Mouse (Mus musculus) forebrain, embryonic 15.5 days (tissue): ENCODE measurements at regions not wholly inside any gene's neighbourhood (a gene's known extent, or its start where the extent isn't known, plus 50 kb on each side); places are given as distances from the start of the nearest gene placed in this dataset.

Source experiments
- ATAC-seq: fragments of 200-750 bp; cut with Nextera tagmentation; replicated peaks from 2 replicates; pipeline ENCODE4 v1.8.0; 2017; ENCODE audit warnings: mild to moderate bottlenecking, moderate TSS enrichment, moderate library complexity
- H3K27ac ChIP-seq: fragments of 300-500 bp; sonication (generic); replicated peaks from 2 replicates; pipeline ENCODE4 v1.5.1; 2015; ENCODE audit warnings: mild to moderate bottlenecking, inconsistent platforms
- H3K27me3 ChIP-seq: fragments of 300-500 bp; sonication (generic); 2 replicates; pipeline ENCODE4 v1.6.1; 2015; ENCODE audit warnings: inconsistent platforms
- H3K36me3 ChIP-seq: fragments of 300-500 bp; sonication (generic); 2 replicates; pipeline ENCODE4 v1.6.1; 2015; ENCODE audit warnings: mild to moderate bottlenecking, inconsistent platforms
- H3K4me1 ChIP-seq: fragments of 300-500 bp; sonication (generic); 2 replicates; pipeline ENCODE4 v1.6.1; 2015; ENCODE audit warnings: inconsistent platforms
- H3K4me2 ChIP-seq: fragments of 300-500 bp; sonication (generic); replicated peaks from 2 replicates; pipeline ENCODE4 v1.6.1; 2015; ENCODE audit warnings: mild to moderate bottlenecking, inconsistent platforms
- H3K4me3 ChIP-seq: fragments of 300-500 bp; sonication (generic); 2 replicates; pipeline ENCODE4 v1.5.1; 2015; ENCODE audit warnings: mild to moderate bottlenecking, inconsistent platforms
- H3K9ac ChIP-seq: fragments of 300-500 bp; sonication (generic); replicated peaks from 2 replicates; pipeline ENCODE4 v1.6.1; 2015; ENCODE audit warnings: mild to moderate bottlenecking, inconsistent platforms
- H3K9me3 ChIP-seq: fragments of 300-500 bp; sonication (generic); 2 replicates; pipeline ENCODE4 v1.6.1; 2016; ENCODE audit warnings: inconsistent platforms
- WGBS: fragments of 180-500 bp; shearing (Covaris S2); methylation state at CpG from one replicate; pipeline ENCODE4 v1.1.7; 2015; ENCODE audit warnings: mixed read lengths; 5-methylcytosine and 5-hydroxymethylcytosine counted together

- no peaks in the 10 kb centered on the region for H3K36me3 ChIP-seq
- no peak overlapping the region for H3K27ac ChIP-seq
- no peak overlapping the region for H3K9ac ChIP-seq
- H3K4me3 ChIP-seq, result no peak overlapping the region
- peaks cover 51% of the 10 kb centered on the region for H3K4me1 ChIP-seq
- H3K27me3 ChIP-seq, result no peaks in the 10 kb centered on the region
- ATAC-seq, result no peak
- no peak overlapping the region for H3K4me2 ChIP-seq
- H3K9me3 ChIP-seq, result no peaks in the 10 kb centered on the region
- WGBS, result 77% methylated on average over 8 of the region's 8 CpGs
These were observed 52.8 kb upstream of the Dmrtb1 start for GRCm38 (mm10) chr4:107736866-107737265.

- Histone ChIP-seq H3K27me3 (no peaks in the 10 kb centered on the region), H3K27ac (0 out of 2 replicates have a peak overlapping the region, but pooled peaks have one; percentile 84), H3K36me3 (no peaks in the 10 kb centered on the region), H3K4me2 (no peak overlapping the region), H3K9ac (no peak overlapping the region), H3K4me3 (no peak overlapping the region), H3K9me3 (no peaks in the 10 kb centered on the region), H3K4me1 (peaks cover 44% of the 10 kb centered on the region)
- ATAC-seq, result peak; percentile 73
- 5% methylated on average over 6 of the region's 6 CpGs for WGBS
These were observed 53.9 kb upstream of the Dmrtb1 start for GRCm38 (mm10) chr4:107737907-107738306.

- no peak overlapping the region for H3K4me2 ChIP-seq
These were observed 54.7 kb upstream of the Dmrtb1 start for GRCm38 (mm10) chr4:107738776-107739175.

GRCm38 (mm10) chr4:107739789-107740405 is 55.9 kb upstream of the Dmrtb1 start:
- Histone ChIP-seq H3K4me1 (peaks cover 47% of the 10 kb centered on the region), H3K9ac (no peak overlapping the region), H3K27ac (peak overlapping the region; percentile 84), H3K27me3 (no peaks in the 10 kb centered on the region), H3K9me3 (no peaks in the 10 kb centered on the region), H3K36me3 (no peaks in the 10 kb centered on the region), H3K4me2 (no peak overlapping the region), H3K4me3 (no peak overlapping the region)
- peak; percentile 70 for ATAC-seq
- WGBS, result 37% methylated on average over 6 of the region's 6 CpGs

More at GRCm38 (mm10) chr4:107738776-107739175, 54.7 kb upstream of the Dmrtb1 start:
- peaks cover 45% of the 10 kb centered on the region for H3K4me1 ChIP-seq
- peak overlapping the region; percentile 84; the same call in 1 of the 2 replicates for H3K27ac ChIP-seq
- no peak for ATAC-seq
- H3K27me3 ChIP-seq, result no peaks in the 10 kb centered on the region
- H3K36me3 ChIP-seq, result no peaks in the 10 kb centered on the region
- H3K9me3 ChIP-seq, result no peaks in the 10 kb centered on the region
- H3K4me3 ChIP-seq, result no peak overlapping the region
- WGBS, result 75% methylated on average over 9 of the region's 9 CpGs
- H3K9ac ChIP-seq, result no peak overlapping the region

GRCm38 (mm10) chr4:107743646-107744045 is 58.4 kb upstream of the Lrp8 start:
- 50% methylated on average over 2 of the region's 2 CpGs for WGBS
- no peak overlapping the region for H3K27ac ChIP-seq
- no peak overlapping the region for H3K4me3 ChIP-seq
- no peaks in the 10 kb centered on the region for H3K9me3 ChIP-seq
- peaks cover 51% of the 10 kb centered on the region for H3K4me1 ChIP-seq
- no peak overlapping the region for H3K4me2 ChIP-seq
- H3K36me3 ChIP-seq, result no peaks in the 10 kb centered on the region
- no peaks in the 10 kb centered on the region for H3K27me3 ChIP-seq
- ATAC-seq, result no peak
- H3K9ac ChIP-seq, result no peak overlapping the region

GRCm38 (mm10) chr4:107746366-107746765 is 55.7 kb upstream of the Lrp8 start:
- Histone ChIP-seq H3K4me3 (no peak overlapping the region), H3K27me3 (no peaks in the 10 kb centered on the region), H3K4me1 (peaks cover 30% of the 10 kb centered on the region), H3K9ac (no peak overlapping the region), H3K27ac (no peak overlapping the region), H3K9me3 (no peaks in the 10 kb centered on the region), H3K36me3 (no peaks in the 10 kb centered on the region), H3K4me2 (no peak overlapping the region)
- no peak for ATAC-seq
- WGBS, result 66% methylated on average over 3 of the region's 3 CpGs

GRCm38 (mm10) chr4:107746923-107747431 is 55.1 kb upstream of the Lrp8 start:
- Histone ChIP-seq H3K27ac (no peak overlapping the region), H3K4me1 (peaks cover 29% of the 10 kb centered on the region), H3K4me2 (no peak overlapping the region), H3K27me3 (no peaks in the 10 kb centered on the region), H3K36me3 (no peaks in the 10 kb centered on the region), H3K9ac (no peak overlapping the region), H3K9me3 (no peaks in the 10 kb centered on the region), H3K4me3 (no peak overlapping the region)
- 82% methylated on average over 5 of the region's 5 CpGs for WGBS
- no peak for ATAC-seq

GRCm38 (mm10) chr4:107747454-107747853 is 54.6 kb upstream of the Lrp8 start:
- WGBS, result 87% methylated on average over 9 of the region's 9 CpGs
- Histone ChIP-seq H3K9ac (no peak overlapping the region), H3K4me2 (no peak overlapping the region)

GRCm38 (mm10) chr4:107747907-107748628 is 54.0 kb upstream of the Lrp8 start:
- 83% methylated on average over 13 of the region's 13 CpGs for WGBS
- peaks cover 29% of the 10 kb centered on the region for H3K4me1 ChIP-seq
- H3K27me3 ChIP-seq, result no peaks in the 10 kb centered on the region
- no peak overlapping the region for H3K27ac ChIP-seq
- no peak for ATAC-seq
- no peak overlapping the region for H3K4me2 ChIP-seq
- no peaks in the 10 kb centered on the region for H3K36me3 ChIP-seq
- H3K9me3 ChIP-seq, result no peaks in the 10 kb centered on the region
- no peak overlapping the region for H3K4me3 ChIP-seq
- no peak overlapping the region for H3K9ac ChIP-seq

More at GRCm38 (mm10) chr4:107747454-107747853, 54.6 kb upstream of the Lrp8 start:
- no peak for ATAC-seq
- Histone ChIP-seq H3K4me1 (peaks cover 29% of the 10 kb centered on the region), H3K36me3 (no peaks in the 10 kb centered on the region), H3K9me3 (no peaks in the 10 kb centered on the region), H3K27ac (no peak overlapping the region), H3K4me3 (no peak overlapping the region), H3K27me3 (no peaks in the 10 kb centered on the region)

- Histone ChIP-seq H3K9me3 (no peaks in the 10 kb centered on the region), H3K9ac (no peak overlapping the region), H3K27ac (no peak overlapping the region), H3K4me2 (no peak overlapping the region), H3K36me3 (no peaks in the 10 kb centered on the region), H3K4me3 (no peak overlapping the region), H3K27me3 (no peaks in the 10 kb centered on the region), H3K4me1 (peaks cover 20% of the 10 kb centered on the region)
- WGBS, result 65% methylated on average over 8 of the region's 8 CpGs
- no peak; the same call in 1 of the 2 replicates for ATAC-seq
These were observed 53.0 kb upstream of the Lrp8 start for GRCm38 (mm10) chr4:107749045-107749444.

- no peak overlapping the region for H3K9ac ChIP-seq
- no peak for ATAC-seq
These were observed 52.0 kb upstream of the Lrp8 start for GRCm38 (mm10) chr4:107750017-107750416.

More at GRCm38 (mm10) chr4:107750017-107750416, 52.0 kb upstream of the Lrp8 start:
- H3K27me3 ChIP-seq, result no peaks in the 10 kb centered on the region
- H3K4me1 ChIP-seq, result peaks cover 16% of the 10 kb centered on the region
- H3K4me3 ChIP-seq, result no peak overlapping the region
- H3K36me3 ChIP-seq, result no peaks in the 10 kb centered on the region
- no peak overlapping the region for H3K27ac ChIP-seq
- H3K4me2 ChIP-seq, result no peak overlapping the region
- 60% methylated on average over 9 of the region's 9 CpGs for WGBS
- no peaks in the 10 kb centered on the region for H3K9me3 ChIP-seq
